Mouse (Mus musculus) retina, postnatal 7 days (tissue): ENCODE measurements around the gene Cbr2.

Source experiments
- DNase-seq: peaks from one replicate; pipeline ENCODE4 v3.0.0-alpha.2; 2012; ENCODE audit warnings: low read depth, low spot score

Gene Cbr2

DNA sequence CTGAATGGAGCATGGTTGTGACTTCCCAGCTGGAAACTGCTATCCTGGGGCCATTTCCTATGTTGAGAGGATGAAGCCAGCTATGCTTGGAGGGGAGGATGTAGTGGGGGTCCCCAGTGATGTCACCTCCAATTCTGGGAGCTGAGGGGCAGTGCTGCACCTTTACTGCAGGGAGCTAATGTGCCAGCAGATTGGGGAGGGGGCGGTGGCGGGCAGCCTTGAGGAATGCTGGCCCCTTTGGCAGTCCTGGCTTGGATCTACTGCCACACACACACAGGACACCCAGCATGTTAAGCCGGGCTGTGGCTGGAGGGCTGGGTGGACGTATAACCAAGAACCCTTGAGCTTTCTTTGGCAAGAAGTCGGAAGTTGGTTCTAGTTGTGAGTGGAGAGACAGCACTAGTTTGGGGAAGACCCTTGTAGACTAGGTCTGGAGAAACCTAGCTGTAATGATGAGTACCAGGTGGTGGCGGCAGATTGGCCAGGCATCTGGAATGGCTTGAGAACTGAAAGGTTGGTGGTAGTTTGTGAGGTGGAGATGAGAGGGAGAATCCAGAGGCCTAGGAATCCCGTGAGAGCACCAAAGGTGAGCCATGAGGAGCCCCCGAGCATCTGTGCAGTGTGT, 19.8 kb downstream of the Cbr2 start:
- no peak for DNase-seq

DNA sequence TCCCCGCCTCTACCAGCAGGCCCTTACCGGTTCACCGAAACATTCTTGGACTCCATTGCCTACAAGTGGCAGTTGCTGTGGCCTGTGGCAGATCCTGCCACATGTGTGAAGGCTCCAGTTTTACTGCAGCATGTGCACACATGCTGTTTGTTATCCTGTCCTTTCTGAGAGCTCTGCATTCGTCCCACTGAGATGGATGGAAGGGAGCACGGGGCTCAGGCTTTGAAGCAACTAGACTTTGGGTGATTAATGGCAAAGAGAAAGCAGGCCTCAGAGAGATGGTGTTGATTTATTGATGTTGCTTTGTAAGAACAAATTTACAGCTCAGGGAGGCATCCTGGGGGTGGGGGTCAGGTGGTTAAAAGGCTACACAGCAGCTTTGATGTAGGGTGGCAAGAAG, 21.2 kb downstream of the Cbr2 start:
- no peak for DNase-seq

DNA sequence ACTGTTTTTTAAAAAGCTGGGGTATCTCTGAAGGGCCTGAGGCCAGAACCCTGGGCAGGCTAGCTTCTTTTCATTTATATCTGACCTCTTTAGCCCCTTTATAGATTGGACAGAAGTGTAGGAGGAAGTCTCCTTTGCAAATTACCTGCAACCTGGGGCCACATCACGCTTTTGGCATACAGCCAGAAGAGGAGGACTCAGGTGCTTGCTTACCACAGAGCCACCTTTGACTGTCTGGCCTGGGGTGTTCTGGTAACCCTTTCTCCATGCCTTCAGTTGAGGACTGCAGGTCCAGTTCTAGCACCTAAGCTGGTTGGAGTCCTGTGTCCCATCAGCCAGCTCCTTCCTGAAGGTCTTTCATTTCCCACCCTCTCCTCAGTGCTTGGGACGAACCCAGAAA, 22.4 kb downstream of the Cbr2 start:
- DNase-seq = no peak

DNA sequence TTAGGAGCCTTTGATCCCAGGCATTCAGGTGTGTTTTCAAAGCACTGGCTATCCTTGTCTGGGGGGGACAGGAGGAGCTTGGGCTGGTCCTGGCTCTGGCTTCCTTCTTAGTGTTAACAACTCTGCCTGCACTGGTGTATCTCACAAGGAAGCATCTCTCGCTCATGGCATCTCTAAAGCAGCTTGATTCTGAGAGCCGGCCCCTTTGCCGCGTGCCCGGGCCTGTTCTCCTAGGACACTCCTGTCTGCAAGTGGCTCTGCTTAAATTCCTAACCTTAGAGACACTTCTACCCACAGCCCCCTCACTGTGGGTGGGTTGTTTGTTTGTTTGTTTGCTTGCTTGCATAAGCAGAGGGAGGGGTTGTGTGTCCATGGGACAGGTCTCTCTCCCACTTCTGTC, 23.9 kb downstream of the Cbr2 start:
- no peak for DNase-seq

DNA sequence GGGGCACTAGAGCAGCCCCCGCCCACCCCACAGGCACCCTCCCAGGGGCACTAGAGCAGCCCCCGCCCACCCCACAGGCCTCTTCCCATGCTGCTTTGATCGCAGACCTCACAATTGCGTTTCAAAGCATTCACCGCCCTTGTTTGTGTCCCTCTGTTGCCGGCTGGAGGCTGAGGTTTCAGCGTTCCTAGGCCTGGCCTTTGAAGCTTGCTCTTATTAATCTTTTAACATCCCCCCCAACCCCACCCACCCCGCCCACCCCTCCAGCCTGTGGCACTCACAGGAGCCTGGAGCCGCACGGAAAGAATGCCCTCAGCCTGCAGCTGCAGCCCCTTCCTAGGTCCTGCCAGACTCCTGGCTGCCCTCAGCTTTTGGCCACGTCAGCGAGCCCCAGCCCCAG, 24.7 kb downstream of the Cbr2 start:
- DNase-seq = no peak

DNA sequence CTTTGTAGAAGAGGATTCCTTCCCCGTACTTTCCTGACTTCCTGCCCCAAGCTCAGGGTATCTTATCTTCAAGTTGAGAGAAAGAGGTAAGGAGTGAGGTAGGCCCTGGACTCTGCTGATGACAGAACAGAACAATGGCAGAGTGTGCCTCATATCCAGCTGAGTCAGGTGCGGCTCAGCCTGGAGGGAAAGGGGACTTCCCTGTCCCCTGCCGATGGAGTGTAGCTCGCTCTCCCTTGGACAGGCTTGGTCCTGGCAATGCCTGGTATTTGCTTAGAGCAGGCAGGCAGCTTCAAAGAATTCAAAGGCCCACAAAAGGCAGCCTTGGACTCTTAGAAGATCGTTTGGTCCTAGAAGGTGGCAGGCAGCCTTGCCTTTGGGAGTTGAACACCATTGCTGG, 25.8 kb downstream of the Cbr2 start:
- DNase-seq = no peak

DNA sequence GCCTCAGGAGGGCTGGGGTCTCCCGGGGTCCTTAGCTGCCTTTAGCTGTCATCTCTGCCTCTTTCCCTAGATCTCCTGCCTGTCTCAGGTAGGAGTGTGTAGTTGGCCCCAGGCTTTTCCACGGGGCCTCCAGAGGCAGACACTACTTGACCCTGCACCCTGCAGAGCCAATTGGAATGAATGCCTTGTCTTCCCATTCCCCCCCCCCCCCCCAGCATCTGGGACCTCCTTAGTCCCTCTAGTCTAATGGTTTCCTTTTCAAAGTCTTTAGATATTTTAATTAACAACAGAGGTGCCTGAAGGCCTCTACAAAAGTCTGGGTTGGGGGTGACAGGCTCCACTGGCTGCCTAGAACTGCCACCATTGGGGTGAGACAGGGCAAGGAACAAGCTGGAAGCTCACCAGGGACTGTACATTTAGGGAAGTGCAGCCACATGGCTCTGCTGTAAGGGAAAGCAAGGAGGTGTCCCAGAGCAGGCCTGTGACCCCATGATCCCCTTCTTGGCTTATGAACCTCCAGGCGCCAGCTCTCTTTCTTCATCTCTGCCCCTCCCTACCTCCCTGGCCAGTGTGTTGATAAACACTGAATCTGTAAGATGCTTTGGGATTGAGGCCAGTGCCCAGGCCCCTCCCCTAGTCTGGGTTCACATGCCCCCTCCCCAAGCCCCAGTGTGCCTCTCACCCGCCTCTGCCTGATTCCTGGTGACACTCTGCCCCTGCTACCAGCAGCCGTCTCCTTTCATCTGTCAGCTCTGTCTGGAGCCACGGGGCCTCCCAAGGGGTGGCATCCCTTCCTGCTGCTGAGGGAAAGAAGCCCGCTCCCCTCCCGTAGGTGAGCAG, 27.2 kb downstream of the Cbr2 start:
- no peak for DNase-seq

DNA sequence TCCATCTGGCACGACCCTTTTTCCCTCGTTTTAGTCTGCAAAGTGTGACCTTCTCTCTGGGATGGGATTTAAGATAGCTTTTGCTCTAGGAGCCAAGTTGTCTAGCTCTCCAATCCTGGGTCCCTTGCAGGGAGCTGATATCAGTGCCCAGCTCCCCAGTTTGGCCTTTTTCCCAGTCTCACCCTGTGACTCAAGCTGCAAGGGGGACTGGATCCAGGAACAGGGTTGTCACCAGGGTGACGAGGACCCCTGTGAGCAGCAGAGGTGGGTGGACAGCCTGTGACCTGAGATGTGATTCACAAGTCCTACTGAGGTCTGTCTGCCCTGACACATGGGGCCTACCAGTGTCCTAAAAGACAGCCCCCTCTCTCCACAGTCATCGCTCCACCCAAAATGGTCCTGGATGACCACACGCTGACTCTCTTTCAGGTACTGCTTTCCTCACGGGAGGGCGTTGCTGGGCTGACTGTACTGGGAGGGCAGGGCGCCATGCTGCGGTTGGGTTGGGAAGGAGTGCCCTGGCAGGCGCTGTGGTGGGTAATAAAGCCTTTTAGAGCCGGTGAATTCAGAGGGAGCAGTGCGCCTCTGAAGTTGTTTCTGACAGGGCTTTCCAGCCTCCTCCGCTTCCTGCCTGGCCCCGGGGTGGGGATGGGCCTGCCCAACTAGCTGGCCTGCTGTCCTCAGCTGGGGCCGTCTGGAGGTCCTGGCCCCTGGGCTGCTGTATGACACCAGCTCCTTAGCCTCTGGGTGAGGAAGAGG, 28.0 kb downstream of the Cbr2 start:
- DNase-seq = no peak

DNA sequence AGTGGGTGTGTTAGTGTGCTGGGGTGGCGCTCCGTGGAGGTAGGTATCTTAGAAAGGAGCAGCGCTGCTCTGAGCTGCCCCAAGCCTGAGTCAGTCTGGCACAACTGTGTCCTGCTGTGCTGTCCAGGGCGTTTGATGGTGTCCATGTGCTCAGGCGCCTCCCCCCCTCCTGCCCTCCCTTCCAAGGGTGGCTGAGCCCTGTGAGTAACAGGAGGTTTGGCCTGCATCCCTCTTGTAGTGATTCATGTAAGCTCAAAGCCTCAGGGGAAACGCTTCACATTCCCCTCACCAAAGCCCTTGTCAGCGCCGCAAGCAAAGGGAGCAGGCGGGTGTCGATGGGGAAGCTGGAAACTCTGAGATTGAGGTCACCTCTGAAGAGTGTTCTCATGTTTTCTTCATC, 34.2 kb downstream of the Cbr2 start:
- no peak for DNase-seq

DNA sequence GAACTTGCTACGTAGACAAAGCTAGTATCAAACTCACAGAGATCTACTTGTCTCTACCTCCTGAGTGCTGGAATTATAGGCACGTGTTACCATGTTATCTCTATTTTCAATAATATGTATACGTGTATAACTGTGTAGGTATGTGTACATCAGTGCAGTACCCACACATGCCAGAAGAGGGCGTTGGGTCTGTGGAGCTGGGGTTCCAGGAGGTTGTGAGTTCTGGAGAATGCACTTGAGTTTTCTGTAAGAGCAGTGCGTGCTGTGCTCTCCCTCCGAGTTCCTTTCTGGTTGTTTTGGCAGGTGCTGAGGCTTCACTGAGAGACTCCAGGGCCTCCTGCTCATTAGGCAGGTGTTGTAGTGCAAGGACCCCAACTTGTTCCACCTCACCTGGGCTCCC, 35.3 kb downstream of the Cbr2 start:
- DNase-seq = no peak

DNA sequence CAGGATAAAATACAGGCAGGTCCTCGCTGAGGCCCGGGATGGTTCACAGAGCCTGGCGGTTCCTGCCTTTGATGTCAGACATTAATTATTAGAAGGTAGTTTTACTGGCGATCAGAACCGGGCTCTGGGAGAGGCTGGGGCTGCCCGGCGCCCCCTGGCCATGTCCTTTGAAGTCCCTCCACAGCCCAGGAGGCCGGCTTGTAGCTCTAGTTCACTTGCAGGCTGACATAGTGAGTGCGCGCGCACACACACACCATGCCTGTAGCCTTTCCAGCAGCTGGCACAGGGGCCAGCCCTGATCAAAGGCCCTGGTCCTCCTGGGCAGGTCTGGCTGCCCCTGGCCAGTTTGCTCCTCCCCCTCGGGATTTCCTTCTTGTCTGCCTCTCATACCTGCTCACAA, 36.3 kb downstream of the Cbr2 start:
- DNase-seq = no peak

DNA sequence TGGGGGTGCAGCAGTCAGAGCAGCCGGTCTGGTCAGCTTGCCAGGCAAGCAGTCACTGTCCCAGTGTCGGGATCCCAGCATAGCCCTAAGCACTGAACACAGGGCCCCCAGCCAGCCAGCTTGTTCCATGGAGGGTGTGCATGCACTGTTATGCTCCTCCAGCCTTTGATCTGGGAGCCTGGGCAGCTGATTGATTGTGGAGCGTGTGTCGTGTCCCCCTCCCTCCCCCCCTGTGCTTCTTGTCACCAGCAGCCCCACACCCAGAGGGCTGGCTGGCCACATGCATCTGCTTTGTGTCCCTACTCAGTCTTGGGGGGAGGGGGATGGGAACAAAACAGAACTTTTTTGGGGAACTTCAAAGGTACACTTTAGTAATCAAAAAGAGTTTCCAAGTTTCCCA, 36.7 kb downstream of the Cbr2 start:
- no peak for DNase-seq

DNA sequence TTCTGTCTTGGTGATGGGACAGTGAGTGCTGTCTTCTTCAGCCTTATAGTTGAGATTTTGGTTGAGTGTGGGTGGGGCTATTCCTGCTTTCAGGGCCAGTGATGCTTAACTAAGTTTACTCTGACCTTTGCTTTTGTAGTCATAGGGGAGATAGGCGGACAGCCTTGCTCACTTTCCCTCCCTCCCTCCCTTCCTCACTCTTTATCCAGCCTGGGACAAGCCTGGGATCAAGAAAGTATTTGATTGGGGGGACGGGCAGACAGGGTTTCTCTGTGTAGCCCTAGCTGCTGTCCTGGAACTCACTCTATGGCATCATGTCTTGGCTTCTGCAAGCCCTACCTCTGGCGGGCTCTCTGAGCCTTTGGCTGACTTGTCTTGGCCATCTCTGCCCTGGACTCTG, 38.5 kb downstream of the Cbr2 start:
- no peak for DNase-seq

DNA sequence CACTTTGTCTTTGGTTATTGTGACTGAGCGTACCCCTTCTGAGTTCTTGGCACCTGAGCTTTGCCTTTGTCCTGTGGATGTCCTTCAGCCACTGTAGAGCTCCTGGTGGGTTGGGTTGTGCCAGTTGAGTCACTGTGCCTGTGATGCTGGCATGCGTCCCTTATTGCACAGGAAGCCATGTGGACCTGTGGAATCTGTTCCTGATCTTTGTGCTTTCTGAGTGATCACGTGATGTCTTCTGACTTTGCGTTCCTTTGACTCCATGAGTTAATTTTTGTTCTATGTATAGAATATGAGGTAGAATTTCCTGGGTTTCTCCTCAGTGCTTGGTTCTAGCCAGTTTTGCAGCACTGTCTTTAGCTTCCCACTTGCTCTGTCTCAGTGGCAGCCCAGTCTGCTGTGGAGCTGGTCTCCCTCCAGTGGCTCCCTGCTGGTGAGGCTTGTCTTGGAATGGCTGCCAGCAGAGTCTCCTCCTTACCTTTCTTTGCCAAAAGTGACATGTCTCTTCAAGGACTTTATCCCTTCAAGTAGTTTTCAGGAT, 39.4 kb downstream of the Cbr2 start:
- DNase-seq = no peak

DNA sequence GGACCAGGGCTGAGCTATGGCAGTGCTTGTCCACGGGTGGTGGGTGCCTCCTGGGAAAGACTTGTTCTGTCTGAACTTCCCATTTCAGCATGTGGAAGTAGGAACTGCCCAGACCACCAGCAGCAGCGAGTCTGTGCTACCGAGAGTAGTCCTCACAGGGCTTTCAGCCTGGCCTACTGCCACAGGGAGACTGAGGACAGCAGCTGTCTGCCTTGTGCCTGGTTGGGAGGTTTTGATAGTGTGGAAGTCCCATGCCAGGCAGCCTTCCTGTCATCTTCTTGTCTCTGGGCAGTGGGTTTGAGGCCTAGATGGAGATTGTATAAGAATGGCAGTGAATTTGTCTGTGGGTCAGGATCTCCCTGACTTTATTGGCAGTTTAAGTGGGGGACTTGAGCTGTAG, 42.5 kb downstream of the Cbr2 start:
- DNase-seq = no peak

DNA sequence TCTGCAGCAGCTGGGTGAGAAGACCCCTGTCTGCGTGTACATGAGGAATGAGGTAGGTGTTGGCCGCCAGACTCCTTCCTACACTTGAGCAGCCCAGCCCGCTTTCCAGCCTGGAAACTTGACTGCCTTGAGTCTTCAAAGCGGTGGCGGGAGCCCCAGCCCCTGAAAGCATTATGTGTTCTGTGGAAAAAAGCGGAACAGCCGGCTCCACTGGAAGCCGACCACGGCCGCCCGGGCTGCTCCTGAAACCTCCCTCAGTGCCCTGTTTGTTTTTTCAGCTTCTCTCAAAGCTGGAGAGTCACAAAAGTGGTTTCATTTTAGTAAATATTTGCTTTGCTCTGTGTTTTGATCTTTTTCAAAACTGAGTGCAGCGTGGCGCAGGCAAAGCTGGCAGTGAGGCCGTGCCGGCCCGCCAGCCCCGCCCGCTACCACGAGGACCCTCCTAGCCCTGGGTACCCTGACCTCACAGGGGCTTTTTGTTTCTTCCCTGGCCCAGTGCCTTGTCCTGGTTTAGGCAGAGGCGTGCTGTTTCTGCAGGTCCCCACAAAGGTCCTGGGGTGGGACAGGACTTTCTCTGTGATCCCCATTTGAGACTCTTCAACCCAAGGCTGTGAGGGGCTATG, 45.2 kb downstream of the Cbr2 start:
- no peak for DNase-seq

DNA sequence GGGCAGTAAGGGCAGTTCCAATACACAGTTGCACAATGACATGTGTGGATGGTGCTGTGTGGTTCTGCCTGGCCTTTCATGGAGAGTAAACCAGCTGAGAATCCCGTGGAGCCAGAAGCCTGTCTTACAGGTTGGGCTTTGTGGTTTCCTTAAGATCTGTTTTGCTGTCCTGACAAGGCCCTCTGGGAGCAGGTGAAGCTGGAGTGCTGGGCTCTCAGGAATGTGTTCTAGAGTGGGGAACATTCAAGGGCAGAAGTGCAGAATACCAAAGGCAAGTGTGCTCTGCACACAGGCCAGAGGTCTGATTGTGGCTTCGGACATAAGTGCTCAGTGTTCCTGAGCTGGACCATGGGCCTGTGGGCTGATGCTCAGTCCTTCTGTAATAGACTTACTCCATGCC, 47.3 kb downstream of the Cbr2 start:
- no peak for DNase-seq

DNA sequence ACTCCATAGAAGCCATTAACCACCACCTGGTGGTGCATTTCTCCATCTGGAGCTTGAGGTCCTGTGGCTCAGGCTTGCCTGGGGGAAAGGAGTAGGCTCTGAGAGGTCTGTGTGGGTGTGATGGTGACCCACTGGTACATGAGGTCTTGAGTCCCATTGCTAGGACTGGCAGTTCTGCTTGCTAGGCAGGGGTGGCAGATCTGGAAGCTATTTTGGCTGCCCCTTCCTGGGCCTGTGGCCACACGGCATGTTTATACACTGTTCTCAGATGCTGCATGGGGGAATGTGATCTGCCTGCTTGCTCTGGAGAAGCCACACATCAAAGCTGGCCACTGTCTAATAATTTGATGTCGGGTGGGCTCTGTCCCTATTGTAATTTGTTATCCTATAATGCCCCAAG, 47.8 kb downstream of the Cbr2 start:
- DNase-seq = no peak

DNA sequence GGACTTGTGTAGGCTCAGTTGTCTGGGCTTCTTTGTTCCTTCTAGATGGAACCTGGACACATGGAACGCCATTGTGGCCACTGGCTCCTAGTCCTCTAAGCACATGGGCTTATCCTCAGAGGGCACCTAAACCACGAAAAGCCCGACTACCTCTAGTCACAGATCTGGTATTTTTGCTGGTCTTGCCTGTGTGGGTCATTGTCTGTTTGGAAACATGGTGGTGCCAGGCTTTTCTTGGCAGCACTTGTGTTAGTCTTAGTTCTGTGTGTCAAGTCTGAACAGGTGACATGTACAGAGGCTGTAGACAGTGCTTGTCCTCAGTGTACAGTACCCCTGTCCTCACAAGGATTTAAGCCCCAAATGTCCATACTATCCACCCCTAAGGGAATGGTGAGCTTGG, 48.4 kb downstream of the Cbr2 start:
- no peak for DNase-seq

DNA sequence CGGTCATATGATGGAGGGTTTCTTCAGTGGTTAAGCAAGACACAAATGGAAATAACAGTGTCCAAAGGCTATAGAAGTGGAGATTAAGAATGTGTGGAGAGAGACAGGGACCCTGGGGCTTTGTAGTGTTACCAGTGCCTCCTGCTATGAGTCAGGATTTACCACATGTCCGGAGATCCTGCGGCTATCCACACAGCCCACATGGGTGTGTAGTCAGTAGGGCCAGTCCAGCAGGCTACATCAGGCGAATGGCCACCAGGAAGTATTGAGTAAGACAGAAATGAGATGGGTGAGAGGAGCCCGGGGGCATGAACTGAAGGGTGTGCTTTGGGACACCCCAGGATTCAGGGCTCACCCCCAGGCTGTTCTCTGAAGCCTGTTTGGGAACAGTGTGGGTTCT, 49.2 kb downstream of the Cbr2 start:
- DNase-seq = no peak

DNA sequence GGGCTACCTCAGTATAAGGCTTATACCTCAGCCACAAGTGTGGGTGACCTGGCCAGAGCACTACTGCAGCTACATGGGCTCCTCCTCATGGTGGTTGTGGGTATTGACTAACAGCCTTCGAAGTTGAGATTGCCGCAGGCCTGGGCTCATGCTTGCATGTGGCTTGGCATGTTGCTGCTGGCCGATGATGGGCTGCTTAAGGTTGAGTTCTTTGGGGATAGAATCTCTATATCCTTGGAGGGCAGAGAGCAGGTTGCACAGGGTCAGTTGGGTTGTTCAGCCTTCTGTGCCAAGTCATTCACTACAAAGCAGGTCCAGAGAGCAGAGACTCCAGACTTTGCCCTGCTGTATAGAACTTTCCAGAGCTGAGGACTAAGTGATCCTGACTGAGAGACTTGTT, 52.0 kb downstream of the Cbr2 start:
- no peak for DNase-seq
